Mouse (Mus musculus): ENCODE measurements around the gene Gm13288. TPM values are rescaled to one million over a fixed set of nuclear protein-coding genes. Genes with fewer than 3 reads are reported as not detected.
"Not testable (repeated sequence)": the region's sequence is repeated elsewhere in the genome, so short reads cannot be mapped to it uniquely, and the experiment has no call there.

The Gm13288 gene
- polyA plus RNA-seq, 1 experiment from 2014 or later, result 0.22 TPM

GRCm38 (mm10) chr4:88782335-88782734 is 23.0 kb upstream of the Gm13288 start:
- ATAC-seq; in situ Hi-C loops (cut with MboI; ENCODE audit: low pct_unique_long_range_greater_than_20kb); POLR2A ChIA-PET; H3K27me3 ChIP-seq; CTCF ChIA-PET; DNase-seq (ENCODE audit: low read depth, low spot score): not testable (repeated sequence)

GRCm38 (mm10) chr4:88785409-88785808 is 19.9 kb upstream of the Gm13288 start, which contains the start of gene Gm13276:
Gm13276 (plus strand) TSS chr4:88785709.
- POLR2A ChIA-PET; ATAC-seq; H3K27me3 ChIP-seq; DNase-seq (ENCODE audit: low read depth, low spot score); CTCF ChIA-PET; in situ Hi-C loops (cut with MboI; ENCODE audit: low pct_unique_long_range_greater_than_20kb): not testable (repeated sequence)

- ATAC-seq; POLR2A ChIA-PET; CTCF ChIA-PET; DNase-seq (ENCODE audit: low read depth, low spot score); in situ Hi-C loops (cut with MboI; ENCODE audit: low pct_unique_long_range_greater_than_20kb); H3K27me3 ChIP-seq: not testable (repeated sequence)
These were observed 16.9 kb upstream of the Gm13288 start, which contains the start of gene Gm13277 for GRCm38 (mm10) chr4:88788402-88788801. Gm13277 (plus strand) TSS chr4:88788632.

GRCm38 (mm10) chr4:88791250-88791649 is 14.1 kb upstream of the Gm13288 start, which contains the start of gene Gm13278:
Gm13278 (plus strand) TSS chr4:88791550.
- DNase-seq (ENCODE audit: low read depth, low spot score); in situ Hi-C loops (cut with MboI; ENCODE audit: low pct_unique_long_range_greater_than_20kb); CTCF ChIA-PET; ATAC-seq; POLR2A ChIA-PET; H3K27me3 ChIP-seq: not testable (repeated sequence)

- DNase-seq (ENCODE audit: low read depth, low spot score), result not testable (repeated sequence)
These were observed 11.2 kb upstream of the Gm13288 start, which contains the start of gene Gm13275 for GRCm38 (mm10) chr4:88793936-88794675. Gm13275 (plus strand) TSS chr4:88794487.

GRCm38 (mm10) chr4:88797097-88797496 is 8.2 kb upstream of the Gm13288 start, which contains the start of gene Gm13279:
Gm13279 (plus strand) TSS chr4:88797397.
- CTCF ChIA-PET; DNase-seq (ENCODE audit: low read depth, low spot score); ATAC-seq; in situ Hi-C loops (cut with MboI; ENCODE audit: low pct_unique_long_range_greater_than_20kb); H3K27me3 ChIP-seq; POLR2A ChIA-PET: not testable (repeated sequence)

More at GRCm38 (mm10) chr4:88793936-88794675, 11.2 kb upstream of the Gm13288 start, which contains the start of gene Gm13275:
- H3K27me3 ChIP-seq; CTCF ChIA-PET; in situ Hi-C loops (cut with MboI; ENCODE audit: low pct_unique_long_range_greater_than_20kb); ATAC-seq; POLR2A ChIA-PET: not testable (repeated sequence)

- POLR2A ChIA-PET; ATAC-seq; CTCF ChIA-PET; in situ Hi-C loops (cut with MboI; ENCODE audit: low pct_unique_long_range_greater_than_20kb); DNase-seq (ENCODE audit: low read depth, low spot score); H3K27me3 ChIP-seq: not testable (repeated sequence)
These were observed 6.0 kb upstream of the Gm13288 start, which contains the start of gene Gm13285 for GRCm38 (mm10) chr4:88799365-88799764. Gm13285 (plus strand) TSS chr4:88799665.

- DNase-seq (ENCODE audit: low read depth, low spot score); ATAC-seq; in situ Hi-C loops (cut with MboI; ENCODE audit: low pct_unique_long_range_greater_than_20kb): not testable (repeated sequence)
These were observed 2.4 kb upstream of the Gm13288 start, which contains the start of gene Gm13287 for GRCm38 (mm10) chr4:88802954-88803353. Gm13287 (plus strand) TSS chr4:88803254.

DNA sequence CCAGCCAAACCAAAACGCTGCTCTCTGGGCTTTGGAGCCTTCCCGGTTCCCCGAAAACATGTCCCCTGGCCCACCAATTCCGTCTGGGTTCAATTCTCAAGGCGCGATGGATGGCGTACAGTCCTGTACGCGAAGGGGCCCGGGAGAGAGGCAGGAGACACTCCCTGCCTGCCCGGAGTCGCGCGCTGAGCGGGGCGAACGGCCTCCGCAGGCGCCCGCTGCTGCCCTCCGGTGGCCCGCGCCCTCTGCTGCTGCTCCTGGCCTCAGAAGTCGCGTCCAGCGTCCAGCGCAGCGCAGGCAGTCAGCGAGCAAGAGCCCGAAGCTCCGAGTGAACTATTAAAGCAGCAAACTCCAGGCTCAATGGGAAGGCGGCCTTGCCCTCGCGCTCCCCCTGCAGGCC is 430 bp downstream of the Gm13288 start:
- CTCF ChIA-PET; POLR2A ChIA-PET; DNase-seq (ENCODE audit: low read depth, low spot score); in situ Hi-C loops (cut with MboI; ENCODE audit: low pct_unique_long_range_greater_than_20kb); ATAC-seq; H3K27me3 ChIP-seq: not testable (repeated sequence)

More at GRCm38 (mm10) chr4:88802954-88803353, 2.4 kb upstream of the Gm13288 start, which contains the start of gene Gm13287:
- H3K27me3 ChIP-seq, POLR2A ChIA-PET, CTCF ChIA-PET: not testable (repeated sequence)

DNA sequence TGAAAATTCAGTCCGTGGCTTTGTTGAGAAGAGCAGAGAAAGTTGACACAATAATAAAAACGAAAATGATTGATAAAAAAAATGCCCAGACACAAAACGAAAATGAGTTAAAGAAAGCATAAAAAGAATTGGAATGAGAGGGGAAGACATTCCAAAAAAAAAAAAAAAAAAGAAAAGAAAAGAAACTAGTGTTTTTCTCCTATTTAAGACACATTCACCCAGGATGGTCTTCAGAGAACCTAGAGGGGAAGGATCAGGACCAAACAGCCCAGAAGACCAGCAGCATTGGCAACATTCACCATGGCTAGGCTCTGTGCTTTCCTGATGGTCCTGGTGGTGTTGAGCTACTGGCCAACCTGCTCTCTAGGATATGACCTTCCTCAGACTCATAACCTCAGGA is 10.6 kb downstream of the Gm13288 start, which contains the start of gene Ifna7:
TSS of gene Ifna7 (plus strand) at position 301 of the 400 bp plus-strand sequence.
- in situ Hi-C loops (cut with MboI; ENCODE audit: low pct_unique_long_range_greater_than_20kb), result no loop called here
- ATAC-seq (no peak), DNase-seq (ENCODE audit: low read depth, low spot score) (no peak)
- no peaks in the 10 kb centered on the region for H3K27me3 ChIP-seq
- ChIA-PET CTCF (no interaction called here), POLR2A (no interaction called here)
- no peak for TF ChIP-seq CTCF (IDR thresholded peaks at IDR 0.05)

GRCm38 (mm10) chr4:88819659-88820058 is 14.3 kb downstream of the Gm13288 start, which contains the start of gene Ifna11:
Ifna11 (plus strand) TSS chr4:88819959.
- ATAC-seq (no peak), DNase-seq (ENCODE audit: low read depth, low spot score) (no peak)
- no peaks in the 10 kb centered on the region for H3K27me3 ChIP-seq
- TF ChIP-seq CTCF (IDR thresholded peaks at IDR 0.05), result no peak
- ChIA-PET CTCF (interaction anchor here (1.2 kb wide), 1 partner anchor 11 kb away, joined by 5 read pairs; no protein-coding TSS in a partner anchor), POLR2A (no interaction called here)
- in situ Hi-C loops (cut with MboI; ENCODE audit: low pct_unique_long_range_greater_than_20kb), result no loop called here

Measured in Patski (cell line).